Mouse (Mus musculus) embryonic facial prominence, embryonic 15.5 days (tissue): ENCODE results near the gene Tex19.2. TPM values are rescaled to one million over a fixed set of nuclear protein-coding genes. Genes with fewer than 3 reads are reported as not detected.
"Not testable (repeated sequence)": the region's sequence is repeated elsewhere in the genome, so short reads cannot be mapped to it uniquely, and the experiment has no call there.

Experiments used
- ATAC-seq: fragments of 200-750 bp; cut with Nextera tagmentation; 2 replicates; pipeline ENCODE4 v1.8.0; 2017; ENCODE audit warnings: low read depth, moderate TSS enrichment; ENCODE audit not compliant: insufficient number of reproducible peaks, low FRiP score, low TSS enrichment
- H3K27ac ChIP-seq: fragments of 300-500 bp; sonication (generic); replicated peaks from 2 replicates; pipeline ENCODE4 v1.5.1; 2015; ENCODE audit warnings: mild to moderate bottlenecking, inconsistent platforms
- H3K27me3 ChIP-seq: fragments of 300-500 bp; sonication (generic); 2 replicates; pipeline ENCODE4 v1.6.1; 2015; ENCODE audit warnings: inconsistent platforms
- H3K36me3 ChIP-seq: fragments of 300-500 bp; sonication (generic); 2 replicates; pipeline ENCODE4 v1.6.1; 2015; ENCODE audit warnings: mild to moderate bottlenecking, inconsistent platforms
- H3K4me1 ChIP-seq: fragments of 300-500 bp; sonication (generic); 2 replicates; pipeline ENCODE4 v1.6.1; 2015; ENCODE audit warnings: inconsistent platforms
- H3K4me2 ChIP-seq: fragments of 300-500 bp; sonication (generic); replicated peaks from 2 replicates; pipeline ENCODE4 v1.6.1; 2015; ENCODE audit warnings: mild to moderate bottlenecking, inconsistent platforms
- H3K4me3 ChIP-seq: fragments of 300-500 bp; sonication (generic); replicated peaks from 2 replicates; pipeline ENCODE4 v1.5.1; 2015; ENCODE audit warnings: mild to moderate bottlenecking, inconsistent platforms
- H3K9ac ChIP-seq: fragments of 300-500 bp; sonication (generic); 2 replicates; pipeline ENCODE4 v1.6.1; 2015; ENCODE audit warnings: inconsistent platforms
- H3K9me3 ChIP-seq: fragments of 300-500 bp; sonication (generic); replicated peaks from 2 replicates; pipeline ENCODE4 v1.6.1; 2016; ENCODE audit warnings: inconsistent platforms
- WGBS: fragments of 180-500 bp; shearing (Covaris S2); methylation state at CpG from one replicate; pipeline ENCODE4 v1.1.7; 2015; 5-methylcytosine and 5-hydroxymethylcytosine counted together
- polyA plus RNA-seq: library from polyadenylated mRNA; unstranded; fragments of >200 nt; fragmentation: Nextera tagmentation; extraction: Ambion mirVana; gene quantifications from 2 replicates; pipeline ENCODE4 v1.2.1, GENCODE M21; 2015

Tex19.2 gene
- polyA plus RNA-seq, 1 experiment from 2014 or later = not detected

DNA sequence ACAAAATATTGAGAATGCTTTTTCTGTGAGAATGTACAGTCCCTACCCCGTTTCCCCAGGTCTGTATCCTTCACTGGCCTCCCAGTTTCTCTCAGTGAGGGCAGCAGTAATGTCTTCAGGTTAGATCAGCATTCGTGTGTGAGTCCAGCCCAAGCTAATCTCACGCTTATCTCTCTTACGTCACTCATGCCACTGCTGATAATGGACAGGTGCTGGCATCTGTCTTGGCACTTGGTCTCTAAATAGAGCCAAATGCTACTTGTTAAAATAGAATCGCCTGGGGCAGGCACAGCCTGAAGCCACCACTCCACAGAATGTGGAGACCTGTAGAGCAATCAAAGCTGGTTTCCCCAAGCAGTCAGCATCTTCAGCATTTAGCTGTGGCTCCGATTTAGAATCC, 29.5 kb downstream of the Tex19.2 start:
- no peaks in the 10 kb centered on the region for H3K9me3 ChIP-seq
- no peak overlapping the region for H3K4me3 ChIP-seq
- H3K36me3 ChIP-seq = no peaks in the 10 kb centered on the region
- no peak overlapping the region for H3K4me2 ChIP-seq
- no peak overlapping the region for H3K9ac ChIP-seq
- no peak overlapping the region for H3K27ac ChIP-seq
- no peak for ATAC-seq
- H3K27me3 ChIP-seq = no peaks in the 10 kb centered on the region
- H3K4me1 ChIP-seq = no peaks in the 10 kb centered on the region
- 62% methylated on average over 6 of the region's 6 CpGs for WGBS

DNA sequence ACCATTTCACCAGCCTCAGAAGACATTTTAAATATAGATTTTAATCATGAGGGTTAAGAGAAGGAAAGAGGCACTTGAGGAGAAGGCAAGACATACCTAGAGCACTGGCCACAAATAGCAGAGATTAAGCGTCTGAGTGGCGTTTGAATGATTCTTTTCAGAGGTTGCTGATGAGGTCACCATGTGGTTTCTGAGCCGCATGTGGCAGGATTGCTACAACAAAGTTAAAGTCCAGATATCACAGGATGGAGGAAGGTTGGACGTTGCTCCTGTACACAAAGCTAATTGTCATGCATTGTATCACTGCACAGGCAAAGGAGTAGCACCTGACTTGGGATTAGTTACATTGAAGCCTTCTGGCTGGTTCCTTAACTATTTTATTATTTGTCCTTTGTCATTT, 32.2 kb downstream of the Tex19.2 start:
- WGBS = 55% methylated on average over 4 of the region's 4 CpGs
- H3K4me1 ChIP-seq = peaks cover 8% of the 10 kb centered on the region; the same call in 1 of the 2 replicates
- H3K27ac ChIP-seq = no peak overlapping the region
- no peak overlapping the region for H3K4me3 ChIP-seq
- H3K4me2 ChIP-seq = no peak overlapping the region
- no peak for ATAC-seq
- no peaks in the 10 kb centered on the region for H3K36me3 ChIP-seq
- no peak overlapping the region for H3K9ac ChIP-seq
- H3K27me3 ChIP-seq = no peaks in the 10 kb centered on the region
- H3K9me3 ChIP-seq = no peaks in the 10 kb centered on the region

- no peak overlapping the region for H3K4me3 ChIP-seq
- no peak overlapping the region for H3K4me2 ChIP-seq
- WGBS = 54% methylated on average over 5 of the region's 5 CpGs
Measured at GRCm38 (mm10) chr11:121085181-121085580, 33.3 kb downstream of the Tex19.2 start.

DNA sequence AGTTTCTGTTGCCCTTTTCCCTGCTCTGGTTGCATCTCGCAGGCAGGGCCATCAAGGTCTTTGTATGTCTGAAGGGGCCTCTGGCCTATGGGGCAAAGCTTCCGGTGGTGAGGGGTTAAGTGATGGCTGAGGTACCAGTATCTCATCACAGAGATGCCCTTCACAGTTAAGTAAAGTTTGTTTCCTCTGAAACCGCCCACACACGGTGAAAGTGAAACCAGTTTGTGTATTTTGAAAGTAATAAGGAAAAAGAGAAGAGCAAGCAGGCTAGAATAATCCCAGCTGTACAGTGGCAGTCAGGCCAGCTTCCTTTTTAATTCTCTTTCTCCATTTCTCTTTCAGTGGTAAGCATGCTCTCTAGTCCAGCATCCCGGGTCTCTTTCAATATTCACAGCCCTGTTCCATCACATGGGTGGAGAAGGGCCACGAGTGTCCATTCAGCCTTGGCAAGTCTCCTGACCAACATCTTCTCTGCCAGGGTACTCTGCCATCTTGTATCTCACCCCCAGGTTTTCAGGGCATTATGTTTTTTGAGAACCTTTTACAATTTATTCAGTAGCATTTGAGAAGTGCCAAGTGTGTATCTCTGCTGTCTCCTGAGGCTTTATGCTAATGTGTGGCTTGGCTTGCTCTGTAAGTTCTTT, 35.5 kb downstream of the Tex19.2 start:
- no peaks in the 10 kb centered on the region for H3K27me3 ChIP-seq
- no peak overlapping the region for H3K4me2 ChIP-seq
- no peaks in the 10 kb centered on the region for H3K36me3 ChIP-seq
- H3K4me3 ChIP-seq = no peak overlapping the region
- 71% methylated on average over 6 of the region's 6 CpGs for WGBS
- no peaks in the 10 kb centered on the region for H3K9me3 ChIP-seq
- no peak overlapping the region for H3K27ac ChIP-seq
- no peak for ATAC-seq
- peaks cover 8% of the 10 kb centered on the region; the same call in 1 of the 2 replicates for H3K4me1 ChIP-seq
- no peak overlapping the region for H3K9ac ChIP-seq

More at GRCm38 (mm10) chr11:121085181-121085580, 33.3 kb downstream of the Tex19.2 start:
- Histone ChIP-seq H3K27me3 (no peaks in the 10 kb centered on the region), H3K27ac (no peak overlapping the region), H3K9ac (no peak overlapping the region), H3K4me1 (peaks cover 8% of the 10 kb centered on the region; the same call in 1 of the 2 replicates), H3K36me3 (no peaks in the 10 kb centered on the region), H3K9me3 (no peaks in the 10 kb centered on the region)
- ATAC-seq = no peak

DNA sequence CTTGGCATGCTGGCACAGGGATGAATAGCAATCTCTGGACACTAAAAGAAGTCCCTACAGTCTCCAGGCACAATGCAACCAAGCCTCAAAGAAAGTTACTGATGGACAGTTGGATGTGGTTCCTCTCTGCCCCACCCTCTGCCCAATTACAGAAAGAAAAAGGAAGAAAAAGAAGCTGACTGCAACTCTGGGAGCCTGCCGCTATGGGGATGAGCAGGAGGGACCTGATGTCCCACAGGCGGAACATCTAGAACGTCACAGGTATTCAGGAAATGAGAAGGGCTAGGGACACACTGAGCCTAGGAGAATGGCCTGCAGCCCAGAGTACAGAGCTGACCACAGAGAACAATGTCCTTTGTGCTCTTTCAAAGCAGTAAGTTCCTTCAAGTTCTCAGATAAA, 36.2 kb downstream of the Tex19.2 start:
- no peak overlapping the region for H3K27ac ChIP-seq
- no peaks in the 10 kb centered on the region for H3K9me3 ChIP-seq
- peaks cover 8% of the 10 kb centered on the region; the same call in 1 of the 2 replicates for H3K4me1 ChIP-seq
- WGBS = 71% methylated on average over 3 of the region's 3 CpGs
- ATAC-seq = no peak
- H3K4me2 ChIP-seq = no peak overlapping the region
- no peaks in the 10 kb centered on the region for H3K36me3 ChIP-seq
- no peak overlapping the region for H3K4me3 ChIP-seq
- no peak overlapping the region for H3K9ac ChIP-seq
- no peaks in the 10 kb centered on the region for H3K27me3 ChIP-seq

GRCm38 (mm10) chr11:121081120-121081519, 37.4 kb downstream of the Tex19.2 start, which contains the start of gene Sectm1a:
TSS of gene Sectm1a (minus strand) at chr11:121081220.
- Histone ChIP-seq H3K36me3 (no peaks in the 10 kb centered on the region), H3K4me3 (no peak within 1 kb of the TSS), H3K27me3 (no peaks in the 10 kb centered on the region), H3K4me1 (peaks cover 8% of the 10 kb centered on the region; the same call in 1 of the 2 replicates), H3K9me3 (no peaks in the 10 kb centered on the region), H3K4me2 (no peak within 1 kb of the TSS), H3K9ac (no peak within 1 kb of the TSS), H3K27ac (no peak within 1 kb of the TSS)
- ATAC-seq = no peak
- 52% methylated on average over 3 of the region's 3 CpGs for WGBS

- Histone ChIP-seq H3K4me3 (no peak overlapping the region), H3K4me1 (peaks cover 8% of the 10 kb centered on the region; the same call in 1 of the 2 replicates), H3K27me3 (no peaks in the 10 kb centered on the region), H3K4me2 (no peak overlapping the region), H3K9ac (no peak overlapping the region), H3K9me3 (no peaks in the 10 kb centered on the region), H3K36me3 (no peaks in the 10 kb centered on the region), H3K27ac (no peak overlapping the region)
- ATAC-seq = no peak
- 90% methylated on average over 8 of the region's 8 CpGs for whole genome bisulfite sequencing
Measured at GRCm38 (mm10) chr11:121080330-121080729, 38.1 kb downstream of the Tex19.2 start.

- Histone ChIP-seq H3K27me3 (no peaks in the 10 kb centered on the region), H3K27ac (no peak overlapping the region), H3K36me3 (no peaks in the 10 kb centered on the region), H3K4me3 (no peak overlapping the region), H3K9me3 (no peaks in the 10 kb centered on the region), H3K4me1 (no peaks in the 10 kb centered on the region), H3K4me2 (no peak overlapping the region), H3K9ac (no peak overlapping the region)
- ATAC-seq = no peak
- WGBS = 66% methylated on average over 5 of the region's 5 CpGs
Measured at GRCm38 (mm10) chr11:121075655-121076054, 42.8 kb downstream of the Tex19.2 start.

GRCm38 (mm10) chr11:121069662-121070061, 48.8 kb downstream of the Tex19.2 start:
- not testable (repeated sequence) for H3K4me1 ChIP-seq, H3K27ac ChIP-seq, ATAC-seq, H3K4me3 ChIP-seq, H3K9me3 ChIP-seq, H3K4me2 ChIP-seq, H3K27me3 ChIP-seq, H3K36me3 ChIP-seq, H3K9ac ChIP-seq
- 89% methylated on average over 12 of the region's 16 CpGs for WGBS

DNA sequence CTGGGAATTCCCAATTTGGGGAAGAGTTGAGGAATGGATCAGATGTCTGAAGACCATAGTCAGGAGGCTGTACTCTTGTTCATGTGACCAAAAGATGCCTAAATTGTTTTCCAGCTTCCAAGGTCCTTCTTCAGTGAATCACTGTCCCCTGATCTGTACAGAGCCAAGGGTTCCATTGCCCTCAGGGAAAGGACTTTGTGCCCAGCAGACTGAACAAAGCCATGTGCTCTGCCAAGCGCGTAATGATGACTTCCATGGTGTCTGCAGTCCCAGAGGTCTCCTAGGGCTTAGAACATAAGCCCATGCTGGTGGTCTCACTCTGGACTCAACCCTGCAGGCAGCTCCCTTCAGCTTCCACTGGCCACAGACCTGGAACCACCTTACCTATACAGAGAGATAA, 50.6 kb downstream of the Tex19.2 start:
- H3K4me1 ChIP-seq = 0 out of 2 replicates have a peak, but pooled peaks cover 3% of the 10 kb centered on the region
- no peaks in the 10 kb centered on the region for H3K36me3 ChIP-seq
- WGBS = 87% methylated on average over 2 of the region's 2 CpGs
- H3K4me2 ChIP-seq = no peak overlapping the region
- no peak for ATAC-seq
- H3K4me3 ChIP-seq = no peak overlapping the region
- H3K9me3 ChIP-seq = no peaks in the 10 kb centered on the region
- H3K27me3 ChIP-seq = no peaks in the 10 kb centered on the region
- H3K9ac ChIP-seq = no peak overlapping the region
- H3K27ac ChIP-seq = no peak overlapping the region
